In the genomic region with DNA sequence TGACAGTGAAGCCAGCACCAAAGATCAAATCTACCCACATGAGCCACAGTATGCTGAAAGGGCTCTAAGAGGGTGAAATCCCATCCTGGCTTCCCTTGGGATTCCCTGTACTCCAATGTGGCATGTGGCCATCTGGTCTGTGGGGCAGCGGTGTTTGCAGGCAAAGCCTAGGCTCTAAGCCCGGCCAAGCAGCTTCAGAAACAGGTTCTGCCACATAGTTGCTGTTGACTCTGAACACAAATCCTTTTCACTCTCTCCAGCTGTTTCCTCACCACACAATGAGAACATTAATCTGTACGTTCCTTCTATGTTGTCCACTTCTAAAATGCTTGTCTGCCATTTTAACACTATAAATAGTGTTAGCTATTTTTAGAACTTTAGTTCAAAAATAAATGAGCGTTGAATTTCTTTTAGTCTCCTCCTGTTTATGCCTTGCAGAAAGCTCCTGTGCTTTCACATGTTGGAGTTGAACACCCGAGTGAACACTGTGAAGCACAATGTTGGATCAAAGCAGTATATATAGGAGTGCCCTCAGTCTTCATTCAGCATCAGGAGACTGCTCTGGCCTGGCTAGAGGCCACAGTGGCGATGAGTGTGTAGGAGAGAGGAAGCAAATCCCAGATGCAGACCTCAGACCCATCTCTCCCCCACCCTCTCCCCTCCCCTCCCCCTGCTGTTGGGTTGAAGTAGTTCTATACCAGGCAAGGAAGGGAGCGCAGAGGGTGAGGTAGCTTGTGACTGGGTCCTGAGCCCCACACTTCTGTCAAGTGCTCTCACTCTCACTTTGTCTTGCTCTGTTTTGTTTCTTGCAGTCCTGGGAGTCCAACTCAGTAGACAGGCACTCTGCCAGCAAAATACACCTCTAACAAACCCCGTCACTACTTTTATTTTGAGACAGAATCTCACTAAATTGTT, we compare ENCODE assay signal across 8 mouse cellular contexts.
A peak's percentile ranks its signal among the peaks of the same experiment; 100 is the strongest.
DNase-seq lines count a peak whose midpoint lies in the region; ATAC-seq and TF ChIP-seq lines count a peak whose summit lies in the region.
"Had no signal": no experiment of that assay in that cellular context is flagged by ENCODE, and none has a peak within 500 bp of the region (broad histone marks: within the 10 kb centered on the region; RNA-seq: fewer than 3 reads in every experiment).

No protein-coding gene starts in this region.

- 28% methylated on average over 8 of the region's 8 CpGs for WGBS in heart, postnatal 0 days
- WGBS in limb, embryonic 14.5 days, result 57% methylated on average over 8 of the region's 8 CpGs
- WGBS in liver, embryonic 12.5 days (ENCODE audit: insufficient replicate concordance), result 73% methylated on average over 8 of the region's 8 CpGs

- TF ChIP-seq POLR2A in limb, embryonic 14.5 days (IDR thresholded peaks at IDR 0.05; ENCODE audit: borderline replicate concordance, extremely low read depth, insufficient read depth, insufficient read length), result no peak

- peaks cover 8% of the 10 kb centered on the region for H3K36me3 ChIP-seq in heart, postnatal 0 days (replicated peaks; ENCODE audit: control insufficient read depth, insufficient read depth, low read length)
- peaks cover 15% of the 10 kb centered on the region for H3K36me3 ChIP-seq in limb, embryonic 14.5 days (ENCODE audit: control insufficient read depth, insufficient read depth, low read length)
- H3K36me3 ChIP-seq in liver, embryonic 12.5 days, result peaks cover 33% of the 10 kb centered on the region

- H3K4me1 ChIP-seq in heart, postnatal 0 days (ENCODE audit: control insufficient read depth, insufficient read depth), result peaks cover 18% of the 10 kb centered on the region
- H3K4me1 ChIP-seq in limb, embryonic 14.5 days (ENCODE audit: control insufficient read depth, insufficient read depth, low read length), result peaks cover 8% of the 10 kb centered on the region; the same call in 1 of the 2 replicates
- no peaks in the 10 kb centered on the region for H3K4me1 ChIP-seq in liver, embryonic 12.5 days

- H3K4me3 ChIP-seq in heart, postnatal 0 days (ENCODE audit: low read depth, low read length), result no peak overlapping the region
- H3K4me3 ChIP-seq in limb, embryonic 14.5 days (replicated peaks; ENCODE audit: low read length), result no peak overlapping the region
- H3K4me3 ChIP-seq in liver, embryonic 12.5 days, result no peak overlapping the region

- H3K27me3 ChIP-seq in heart, postnatal 0 days (ENCODE audit: control insufficient read depth, insufficient read depth, low read length), result no peaks in the 10 kb centered on the region
- H3K27me3 ChIP-seq in limb, embryonic 14.5 days (ENCODE audit: control insufficient read depth, insufficient read depth, low read length), result no peaks in the 10 kb centered on the region
- no peaks in the 10 kb centered on the region for H3K27me3 ChIP-seq in liver, embryonic 12.5 days (replicated peaks)

- H3K4me2 ChIP-seq in heart, postnatal 0 days (ENCODE audit: low read depth, low read length), result no peak overlapping the region; the same call in 1 of the 2 replicates
- no peak overlapping the region for H3K4me2 ChIP-seq in limb, embryonic 14.5 days (replicated peaks; ENCODE audit: low read depth, low read length, severe bottlenecking)
- no peak overlapping the region for H3K4me2 ChIP-seq in liver, embryonic 12.5 days

- no peaks in the 10 kb centered on the region for H3K9me3 ChIP-seq in heart, postnatal 0 days (replicated peaks; ENCODE audit: control insufficient read depth, low read length)
- no peaks in the 10 kb centered on the region for H3K9me3 ChIP-seq in limb, embryonic 14.5 days (ENCODE audit: control insufficient read depth, low read length)
- no peaks in the 10 kb centered on the region for H3K9me3 ChIP-seq in liver, embryonic 12.5 days (replicated peaks)

- peak overlapping the region; percentile 81 for H3K27ac ChIP-seq in heart, postnatal 0 days (ENCODE audit: low read depth)
- peak overlapping the region; percentile 65 for H3K27ac ChIP-seq in limb, embryonic 14.5 days (replicated peaks; ENCODE audit: low read depth, low read length)
- H3K27ac ChIP-seq in liver, embryonic 12.5 days, result no peak overlapping the region
- H3K27ac ChIP-seq: macrophage had no signal

- DNase-seq in MN1 (ENCODE audit: low spot score) (peak; percentile 25), adipocyte (ENCODE audit: low spot score) (peak; percentile 74)
- DNase-seq in heart, postnatal 0 days (ENCODE audit: low spot score), result peak; percentile 36
- peak; percentile 51 for DNase-seq in limb, embryonic 14.5 days (ENCODE audit: low spot score)
- no peak for DNase-seq in cerebellum, postnatal 4 days (ENCODE audit: low spot score in 2 of 2)

- no peak for TF ChIP-seq CTCF in heart, postnatal 0 days (IDR thresholded peaks at IDR 0.05; ENCODE audit: low read depth)

- H3K9ac ChIP-seq in heart, postnatal 0 days (replicated peaks; ENCODE audit: low read depth, low read length), result no peak overlapping the region
- no peak overlapping the region for H3K9ac ChIP-seq in limb, embryonic 14.5 days (ENCODE audit: low read depth, low read length, severe bottlenecking)
- no peak overlapping the region for H3K9ac ChIP-seq in liver, embryonic 12.5 days

- no peak for ATAC-seq in heart, postnatal 0 days (ENCODE audit: insufficient read depth, low read depth)
- peak; percentile 60; the same call in 1 of the 2 replicates for ATAC-seq in limb, embryonic 14.5 days (ENCODE audit: low FRiP score, low read depth)
- ATAC-seq in liver, embryonic 12.5 days, result no peak
- no peak for ATAC-seq in frontal cortex, adult (ENCODE audit: low TSS enrichment)

- no peak for TF ChIP-seq EP300 in heart, postnatal 0 days (IDR thresholded peaks at IDR 0.05; ENCODE audit: low read depth)

Comparison
In these comparisons a context has a peak if more than half of its experiments do, and no peak if none do; other contexts are left out.
1. DNase-seq: peak in MN1 (single experiment), adipocyte (single experiment), heart, postnatal 0 days (single experiment) and limb, embryonic 14.5 days (single experiment); none in cerebellum, postnatal 4 days (0 of 2).